Mouse (Mus musculus) midbrain, embryonic 12.5 days (tissue): ENCODE measurements around the gene Clrn2. TPM values are rescaled to one million over a fixed set of nuclear protein-coding genes. Genes with fewer than 3 reads are reported as not detected.

Experiments
- ATAC-seq: fragments of 200-750 bp; cut with Nextera tagmentation; 2 replicates; pipeline ENCODE4 v1.8.0; 2017; ENCODE audit warnings: low read depth, moderate TSS enrichment, moderate library complexity; ENCODE audit not compliant: low FRiP score
- H3K27ac ChIP-seq: fragments of 300-500 bp; sonication (generic); replicated peaks from 2 replicates; pipeline ENCODE4 v1.5.1; 2016; ENCODE audit warnings: mild to moderate bottlenecking
- H3K27me3 ChIP-seq: fragments of 300-500 bp; sonication (generic); 2 replicates; pipeline ENCODE4 v1.6.1; 2016; ENCODE audit warnings: mild to moderate bottlenecking
- H3K36me3 ChIP-seq: fragments of 300-500 bp; sonication (generic); 2 replicates; pipeline ENCODE4 v1.6.1; 2016
- H3K4me1 ChIP-seq: fragments of 300-500 bp; sonication (generic); 2 replicates; pipeline ENCODE4 v1.6.1; 2016
- H3K4me2 ChIP-seq: fragments of 300-500 bp; sonication (generic); replicated peaks from 2 replicates; pipeline ENCODE4 v1.6.1; 2016; ENCODE audit warnings: mild to moderate bottlenecking, moderate library complexity
- H3K4me3 ChIP-seq: fragments of 300-500 bp; sonication (generic); 2 replicates; pipeline ENCODE4 v1.5.1; 2016; ENCODE audit warnings: mild to moderate bottlenecking
- H3K9ac ChIP-seq: fragments of 300-500 bp; sonication (generic); replicated peaks from 2 replicates; pipeline ENCODE4 v1.6.1; 2016; ENCODE audit warnings: mild to moderate bottlenecking, moderate library complexity
- H3K9me3 ChIP-seq: fragments of 300-500 bp; sonication (generic); 2 replicates; pipeline ENCODE4 v1.6.1; 2016; ENCODE audit warnings: mild to moderate bottlenecking
- WGBS: fragments of 180-500 bp; shearing (Covaris S2); methylation state at CpG from one replicate; pipeline ENCODE4 v1.1.7; 2016; 5-methylcytosine and 5-hydroxymethylcytosine counted together
- polyA plus RNA-seq: library from polyadenylated mRNA; unstranded; fragments of >200 nt; fragmentation: Nextera tagmentation; extraction: Ambion mirVana; gene quantifications from 2 replicates; pipeline ENCODE4 v1.2.1, GENCODE M21; 2016

Clrn2 gene
- polyA plus RNA-seq, 1 experiment from 2014 or later, result 0.32 TPM

DNA sequence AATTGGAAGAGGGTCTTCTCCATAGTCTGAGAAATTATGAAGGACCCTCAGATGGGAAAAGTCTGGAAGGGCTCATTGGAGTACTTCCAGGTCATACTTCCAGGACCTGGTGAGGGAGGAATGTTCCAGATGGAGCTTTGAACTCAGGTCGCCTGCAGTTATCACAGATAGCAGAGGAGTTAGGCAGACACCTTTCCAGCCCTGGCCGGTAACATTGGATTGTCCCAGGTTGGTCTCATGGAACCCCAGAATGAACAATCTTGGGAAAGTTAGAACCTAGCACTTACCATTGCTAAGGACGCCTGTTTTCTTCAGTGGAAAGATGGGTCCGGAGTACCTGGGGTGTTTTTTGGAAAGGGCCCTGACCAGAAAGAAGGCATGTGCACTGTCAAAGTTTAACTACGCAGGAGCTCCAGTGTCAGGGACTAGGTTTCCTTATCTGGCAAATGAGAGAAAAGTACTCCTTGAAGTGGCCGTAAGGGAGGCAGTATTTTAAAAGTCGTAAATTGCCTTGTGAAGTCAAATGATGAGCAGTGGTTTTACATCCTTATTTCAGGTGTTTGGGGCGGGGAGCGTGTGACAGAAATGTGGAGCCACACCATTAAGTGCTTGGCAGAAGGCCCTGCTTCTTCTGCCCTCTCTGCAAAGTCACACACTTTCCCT is 40.7 kb downstream of the Clrn2 start:
- ATAC-seq, result no peak
- peak overlapping the region; percentile 72 for H3K4me2 ChIP-seq
- peak overlapping the region; percentile 62 for H3K9ac ChIP-seq
- H3K36me3 ChIP-seq, result peaks cover 29% of the 10 kb centered on the region
- H3K4me3 ChIP-seq, result peak overlapping the region; percentile 67
- 72% methylated on average over 9 of the region's 9 CpGs for WGBS
- H3K27ac ChIP-seq, result no peak overlapping the region
- H3K4me1 ChIP-seq, result peaks cover 18% of the 10 kb centered on the region
- H3K27me3 ChIP-seq, result no peaks in the 10 kb centered on the region
- no peaks in the 10 kb centered on the region for H3K9me3 ChIP-seq

DNA sequence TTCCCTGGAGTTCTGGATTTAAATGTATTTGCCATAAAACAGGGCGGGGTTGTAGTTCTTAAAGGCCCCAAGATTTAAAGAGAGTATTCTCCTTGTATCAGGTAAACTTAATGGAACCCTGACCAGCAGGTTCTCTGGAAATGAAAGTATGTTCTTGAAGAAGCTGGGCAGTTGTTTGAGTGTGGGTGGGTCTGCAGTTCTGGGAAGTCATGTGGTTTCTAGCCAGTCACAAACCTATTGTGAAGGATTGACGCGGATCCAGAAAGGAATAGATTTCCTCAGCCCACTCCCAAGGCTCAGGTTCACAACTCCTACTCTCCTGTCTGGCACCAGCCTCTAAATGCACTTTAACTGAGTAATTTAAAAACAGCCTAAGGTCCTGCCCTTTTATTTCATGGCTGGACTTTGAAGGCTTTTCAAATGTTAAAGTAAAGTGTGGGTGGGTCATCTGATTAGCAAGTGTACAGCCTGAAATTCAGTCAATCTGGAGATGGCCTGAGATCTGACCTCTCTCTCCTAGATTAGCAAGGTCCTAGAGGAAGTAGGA is 42.0 kb downstream of the Clrn2 start:
- peaks cover 38% of the 10 kb centered on the region for H3K36me3 ChIP-seq
- no peak overlapping the region for H3K9ac ChIP-seq
- no peak overlapping the region for H3K27ac ChIP-seq
- no peaks in the 10 kb centered on the region for H3K27me3 ChIP-seq
- no peak overlapping the region for H3K4me3 ChIP-seq
- no peak overlapping the region for H3K4me2 ChIP-seq
- no peaks in the 10 kb centered on the region for H3K9me3 ChIP-seq
- 91% methylated on average over 3 of the region's 3 CpGs for WGBS
- ATAC-seq, result no peak
- peaks cover 18% of the 10 kb centered on the region for H3K4me1 ChIP-seq

DNA sequence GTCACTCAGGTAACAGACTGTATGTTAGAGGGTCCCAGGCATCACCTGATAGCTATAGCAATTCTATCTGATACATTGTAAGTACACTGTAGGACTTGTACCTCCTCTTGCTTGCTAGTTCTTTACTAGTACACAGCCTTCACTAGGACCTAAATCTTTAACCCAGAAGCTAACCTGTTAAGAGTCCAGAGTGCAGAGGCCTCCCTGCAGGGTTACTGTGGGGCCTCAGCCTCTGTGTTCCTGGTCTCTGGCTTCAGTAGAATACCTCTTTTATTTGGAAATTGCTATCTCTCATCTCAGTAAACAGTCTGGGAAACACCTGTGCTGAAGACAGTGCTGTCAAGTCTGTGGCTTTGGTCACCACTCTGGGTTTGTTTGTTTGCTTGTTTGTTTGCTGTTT is 42.5 kb downstream of the Clrn2 start:
- H3K36me3 ChIP-seq, result peaks cover 42% of the 10 kb centered on the region

DNA sequence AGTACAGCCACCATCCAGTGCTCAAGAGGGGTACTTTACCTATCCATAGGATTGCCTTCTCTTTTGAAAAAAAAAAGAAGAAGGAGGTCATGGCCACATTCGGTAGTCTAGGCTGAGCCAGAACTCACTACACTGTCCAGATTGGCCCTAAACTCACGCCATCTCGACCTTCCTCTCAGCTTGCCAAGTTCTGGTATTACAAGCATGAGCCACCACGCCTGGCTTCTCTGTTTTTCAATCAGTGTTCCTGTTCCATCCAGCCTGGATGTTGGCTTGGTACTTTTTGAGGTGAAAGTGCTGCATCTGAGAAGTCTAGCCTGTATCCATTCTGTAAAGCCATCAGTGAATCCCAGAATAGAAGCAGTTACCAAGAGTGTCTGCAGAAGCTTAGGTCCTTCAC is 42.9 kb downstream of the Clrn2 start:
- H3K27me3 ChIP-seq, result no peaks in the 10 kb centered on the region
- H3K4me1 ChIP-seq, result peaks cover 15% of the 10 kb centered on the region
- ATAC-seq, result no peak
- no peak overlapping the region for H3K4me3 ChIP-seq
- no peak overlapping the region for H3K9ac ChIP-seq
- no peak overlapping the region for H3K4me2 ChIP-seq
- H3K9me3 ChIP-seq, result no peaks in the 10 kb centered on the region
- 93% methylated on average over 4 of the region's 4 CpGs for WGBS
- peaks cover 45% of the 10 kb centered on the region for H3K36me3 ChIP-seq
- no peak overlapping the region for H3K27ac ChIP-seq

More for the DNA sequence above, 42.5 kb downstream of the Clrn2 start:
- no peak overlapping the region for H3K27ac ChIP-seq
- no peaks in the 10 kb centered on the region for H3K9me3 ChIP-seq
- peaks cover 18% of the 10 kb centered on the region for H3K4me1 ChIP-seq
- no peak overlapping the region for H3K4me2 ChIP-seq
- no peak overlapping the region for H3K9ac ChIP-seq
- ATAC-seq, result no peak
- H3K27me3 ChIP-seq, result no peaks in the 10 kb centered on the region
- H3K4me3 ChIP-seq, result no peak overlapping the region

DNA sequence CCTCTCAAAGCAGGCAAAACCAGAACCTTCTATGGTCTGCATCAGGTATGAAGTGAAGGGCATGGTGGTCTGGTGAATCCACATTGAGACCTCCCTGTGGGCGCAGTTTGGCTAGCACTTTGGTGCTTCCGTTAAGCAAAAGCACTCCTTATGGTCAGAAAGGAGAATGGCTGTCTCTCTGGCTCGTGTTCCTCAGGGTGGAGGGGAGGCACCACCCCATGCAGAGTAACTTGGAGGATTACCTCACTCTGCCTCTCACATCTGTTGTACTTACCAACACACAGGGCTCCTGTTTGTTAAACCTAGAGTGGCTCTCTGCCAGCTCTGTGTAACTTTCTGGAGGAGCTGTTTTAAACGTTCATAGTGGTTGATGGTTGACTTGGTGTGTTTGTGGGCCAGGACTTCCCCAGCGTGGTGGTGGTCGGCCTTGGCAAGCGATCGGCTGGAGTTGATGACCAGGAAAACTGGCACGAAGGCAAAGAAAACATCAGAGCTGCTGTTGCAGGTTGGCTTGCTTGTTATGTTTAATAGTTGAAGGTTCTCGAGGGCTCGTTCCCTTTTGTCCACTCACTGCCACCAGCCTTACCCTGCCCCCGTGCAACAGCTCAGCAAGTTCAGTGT is 43.5 kb downstream of the Clrn2 start:
- no peak for ATAC-seq
- H3K27me3 ChIP-seq, result no peaks in the 10 kb centered on the region
- H3K27ac ChIP-seq, result no peak overlapping the region
- no peaks in the 10 kb centered on the region for H3K9me3 ChIP-seq
- peaks cover 14% of the 10 kb centered on the region for H3K4me1 ChIP-seq
- H3K4me3 ChIP-seq, result no peak overlapping the region
- H3K36me3 ChIP-seq, result peaks cover 50% of the 10 kb centered on the region
- H3K9ac ChIP-seq, result no peak overlapping the region
- WGBS, result 91% methylated on average over 12 of the region's 12 CpGs
- H3K4me2 ChIP-seq, result no peak overlapping the region

DNA sequence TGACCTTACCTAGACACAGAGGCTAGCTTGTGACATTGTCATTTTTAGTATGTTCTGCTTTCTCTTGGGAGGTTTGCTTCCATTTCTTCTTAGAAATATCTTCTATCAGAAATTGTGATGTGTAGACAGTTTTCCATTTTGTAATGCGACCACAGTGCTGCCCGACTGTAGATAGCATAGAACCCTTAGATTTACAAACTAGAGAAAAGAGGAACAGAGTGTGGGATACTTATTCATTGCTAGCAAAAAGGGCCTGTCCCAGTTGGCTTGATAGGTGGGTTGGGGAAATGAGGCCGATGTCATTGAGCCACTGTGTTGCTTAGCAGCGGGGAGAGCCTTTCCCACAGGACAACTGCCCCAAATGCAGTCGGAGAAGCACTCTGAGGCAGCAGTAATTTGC is 44.0 kb downstream of the Clrn2 start:
- H3K27me3 ChIP-seq, result no peaks in the 10 kb centered on the region
- H3K36me3 ChIP-seq, result peaks cover 55% of the 10 kb centered on the region
- WGBS, result 91% methylated on average over 5 of the region's 5 CpGs
- no peaks in the 10 kb centered on the region for H3K9me3 ChIP-seq
- no peak overlapping the region for H3K27ac ChIP-seq
- no peak for ATAC-seq
- H3K9ac ChIP-seq, result no peak overlapping the region
- peaks cover 14% of the 10 kb centered on the region for H3K4me1 ChIP-seq
- no peak overlapping the region for H3K4me3 ChIP-seq
- no peak overlapping the region for H3K4me2 ChIP-seq

DNA sequence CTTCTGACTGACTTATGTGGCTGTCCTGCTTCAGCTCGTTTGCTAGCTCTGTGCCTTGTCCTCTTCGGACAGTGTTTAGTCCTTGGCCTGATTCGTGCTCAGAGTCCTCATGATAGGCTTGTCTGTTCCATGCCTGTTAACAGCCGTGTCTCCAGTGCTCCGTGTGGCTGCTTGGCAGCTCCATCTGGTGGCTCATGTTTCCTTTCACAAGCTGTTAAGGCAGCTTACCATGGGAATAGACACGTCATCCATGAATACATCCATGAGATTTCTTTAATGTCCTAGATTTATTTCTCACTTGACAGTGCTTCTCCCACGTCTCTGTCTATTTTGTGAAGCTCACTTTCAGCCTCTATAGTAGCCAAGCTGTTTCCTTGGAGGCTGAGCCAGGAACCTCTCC is 56.5 kb downstream of the Clrn2 start:
- Histone ChIP-seq H3K4me3 (no peak overlapping the region), H3K9ac (no peak overlapping the region), H3K4me2 (no peak overlapping the region), H3K36me3 (peaks cover 58% of the 10 kb centered on the region), H3K9me3 (no peaks in the 10 kb centered on the region), H3K4me1 (no peaks in the 10 kb centered on the region), H3K27me3 (no peaks in the 10 kb centered on the region), H3K27ac (no peak overlapping the region)
- WGBS, result 85% methylated on average over 7 of the region's 7 CpGs
- ATAC-seq, result no peak

DNA sequence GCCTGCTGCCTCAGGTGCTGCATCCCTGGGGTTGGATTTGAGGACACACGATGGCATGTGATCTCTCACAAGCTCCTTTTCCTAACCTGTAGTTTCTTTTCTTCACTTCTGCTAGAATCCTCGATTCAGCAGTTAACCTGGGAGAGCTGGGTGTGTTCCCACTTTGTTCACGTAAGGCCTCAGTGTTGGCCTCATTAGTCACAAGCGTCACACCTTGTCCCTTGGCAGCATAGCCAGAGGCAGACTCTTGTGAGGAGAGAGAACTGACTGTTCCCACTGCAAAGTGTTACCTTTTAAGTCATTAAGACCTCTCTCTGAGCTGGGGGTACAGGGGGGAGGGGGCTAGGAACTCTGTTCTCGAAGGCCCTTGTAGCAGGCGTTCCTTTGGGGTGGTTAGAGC is 59.4 kb downstream of the Clrn2 start:
- Histone ChIP-seq H3K27me3 (no peaks in the 10 kb centered on the region), H3K27ac (no peak overlapping the region), H3K9ac (no peak overlapping the region), H3K4me1 (no peaks in the 10 kb centered on the region), H3K4me2 (no peak overlapping the region), H3K36me3 (peaks cover 32% of the 10 kb centered on the region), H3K9me3 (no peaks in the 10 kb centered on the region), H3K4me3 (no peak overlapping the region)
- 87% methylated on average over 6 of the region's 6 CpGs for WGBS
- no peak for ATAC-seq

DNA sequence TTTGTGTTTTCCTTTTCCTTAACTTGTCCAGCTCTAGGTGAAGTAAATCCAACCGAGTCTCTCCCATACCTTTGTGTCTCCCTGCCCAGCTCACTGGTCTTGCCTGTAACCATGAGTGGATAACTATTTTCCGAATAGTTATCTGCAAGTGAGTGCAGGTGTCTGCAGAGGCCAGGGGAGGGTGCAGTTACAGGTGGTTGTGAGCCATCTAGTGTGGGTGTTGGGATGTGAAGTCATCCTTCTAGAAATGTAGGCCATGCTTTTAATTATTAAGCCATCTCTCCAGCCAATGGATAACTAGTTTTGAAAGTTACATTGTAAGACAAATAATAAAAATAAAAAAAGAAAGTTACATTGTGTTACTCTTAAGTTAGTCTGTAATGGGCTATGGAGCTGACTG is 60.0 kb downstream of the Clrn2 start:
- H3K27me3 ChIP-seq, result no peaks in the 10 kb centered on the region
- H3K27ac ChIP-seq, result no peak overlapping the region
- H3K4me3 ChIP-seq, result no peak overlapping the region
- no peak for ATAC-seq
- 91% methylated on average over 2 of the region's 2 CpGs for WGBS
- H3K9me3 ChIP-seq, result no peaks in the 10 kb centered on the region
- peaks cover 30% of the 10 kb centered on the region for H3K36me3 ChIP-seq
- no peak overlapping the region for H3K9ac ChIP-seq
- no peak overlapping the region for H3K4me2 ChIP-seq
- H3K4me1 ChIP-seq, result no peaks in the 10 kb centered on the region

Other genes starting within 250 kb of the Clrn2 start
- 106 and 111 TPM in 2 replicates for gene Qdpr, start 3.5 kb upstream of the Clrn2 start, polyA plus RNA-seq
- gene Lap3, start 39.6 kb downstream of the Clrn2 start, polyA plus RNA-seq, result 55.4 and 64.2 TPM in 2 replicates
- gene Med28, start 66.5 kb downstream of the Clrn2 start, polyA plus RNA-seq, result 277 and 287 TPM in 2 replicates
- gene Fam184b, start 185.9 kb downstream of the Clrn2 start, polyA plus RNA-seq, result 0.65 and 1.0 TPM in 2 replicates
- gene Ncapg, start 216.2 kb downstream of the Clrn2 start, polyA plus RNA-seq, result 57.5 and 60.3 TPM in 2 replicates